Mouse (Mus musculus): ENCODE data around the gene Rasd1.
"Not testable (repeated sequence)": the region's sequence is repeated elsewhere in the genome, so short reads cannot be mapped to it uniquely, and the experiment has no call there.

The Rasd1 gene

DNA sequence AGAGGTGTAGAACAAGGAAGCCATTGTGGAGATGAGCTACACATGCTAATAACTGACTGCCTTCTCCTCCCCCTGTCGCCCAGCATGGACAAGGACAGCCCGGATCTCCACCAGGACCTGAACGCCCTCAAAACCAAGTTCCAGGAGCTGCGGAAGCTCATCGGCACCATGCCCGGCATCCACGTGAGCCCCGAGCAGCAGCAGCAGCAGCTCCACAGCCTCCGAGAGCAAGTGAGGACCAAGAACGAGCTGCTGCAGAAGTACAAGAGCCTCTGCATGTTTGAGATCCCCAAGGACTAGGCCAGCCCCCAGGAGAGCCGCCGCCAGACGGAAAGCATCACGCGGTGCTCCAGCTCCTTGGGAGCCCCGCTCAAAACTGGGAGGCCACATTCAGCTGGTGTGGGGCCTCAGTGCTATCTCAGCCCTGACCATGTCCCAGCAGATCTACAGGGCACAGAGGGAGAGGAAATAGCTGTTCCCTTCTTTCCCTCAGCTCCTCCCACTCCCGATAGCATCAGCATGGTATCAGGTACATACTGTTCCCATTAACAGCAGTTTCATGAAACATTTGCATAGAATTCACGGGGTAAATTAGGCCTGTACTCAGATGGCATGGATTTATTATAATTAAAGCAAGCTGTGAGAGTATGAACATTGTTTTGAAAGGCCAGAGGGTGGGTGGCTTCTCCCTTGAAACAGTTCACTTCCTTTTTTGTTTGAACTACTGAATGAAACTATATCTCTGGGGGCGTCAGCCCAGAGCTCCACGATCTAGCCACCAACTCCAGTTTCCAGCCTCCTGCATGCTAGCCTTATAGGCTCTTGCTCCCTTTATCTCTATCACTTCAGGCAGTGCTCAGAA is 4.0 kb downstream of the Rasd1 start:
- no peak for DNase-seq (ENCODE audit: low spot score)

DNA sequence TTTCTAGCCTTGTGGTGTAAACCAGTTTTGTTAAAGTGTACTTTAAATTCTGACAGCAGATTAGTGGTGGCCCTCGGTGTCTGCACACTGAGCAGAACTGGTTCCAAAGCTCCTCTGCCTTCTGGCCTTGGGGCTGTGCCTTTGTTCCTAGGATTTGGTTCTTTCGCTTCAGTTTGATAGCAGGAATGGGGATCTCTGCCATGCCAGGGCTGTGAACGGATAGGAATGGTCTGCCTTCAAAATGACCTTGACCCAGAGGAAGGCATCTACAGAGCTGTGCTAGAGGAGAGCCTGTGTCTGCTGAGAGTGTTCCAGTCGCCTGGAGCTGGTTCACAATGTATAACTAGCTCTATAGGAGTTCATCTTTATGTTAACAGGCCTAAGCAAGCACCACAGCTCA is 5.3 kb downstream of the Rasd1 start:
- DNase-seq (ENCODE audit: low spot score) = no peak

DNA sequence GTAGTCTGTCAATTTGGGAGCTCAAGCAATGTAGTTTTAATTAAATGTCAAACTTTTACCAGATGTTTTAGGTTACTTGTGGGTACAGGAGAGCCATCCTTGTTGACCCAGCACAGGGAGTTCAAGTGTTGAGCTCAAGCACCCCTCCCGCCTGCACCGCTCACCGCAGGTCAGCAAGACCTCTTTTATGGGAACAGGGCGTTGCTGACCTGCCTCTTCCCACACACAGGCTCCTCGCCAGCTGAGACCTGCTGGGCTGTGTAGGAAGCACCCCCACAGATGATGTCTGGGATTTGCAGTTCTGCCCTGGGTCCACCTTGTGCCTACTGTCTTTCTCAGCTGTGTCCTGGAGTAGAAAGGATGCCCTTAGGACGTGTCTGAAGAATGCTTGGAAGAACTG is 8.0 kb downstream of the Rasd1 start:
- DNase-seq (ENCODE audit: low spot score) = no peak

DNA sequence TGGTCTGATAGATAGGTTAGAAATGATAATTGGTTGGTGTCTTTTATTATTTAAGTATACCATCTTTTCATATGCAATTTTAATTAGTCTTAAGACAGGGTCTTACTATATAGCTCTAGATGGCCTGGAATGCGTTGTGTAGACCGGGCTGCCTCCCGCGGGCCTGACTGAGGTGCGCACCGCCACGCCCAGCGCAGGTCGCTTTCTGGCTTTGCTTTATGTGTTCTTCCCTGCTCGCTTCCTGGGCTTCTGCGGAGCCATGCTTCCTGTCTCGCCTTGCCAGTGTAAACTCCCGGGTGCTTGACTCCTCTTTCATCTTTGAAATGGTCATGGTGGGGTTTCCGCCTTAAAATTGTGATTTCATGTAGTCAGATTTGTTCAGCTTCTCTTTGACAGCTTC is 11.9 kb downstream of the Rasd1 start:
- no peak for DNase-seq (ENCODE audit: low spot score)

DNA sequence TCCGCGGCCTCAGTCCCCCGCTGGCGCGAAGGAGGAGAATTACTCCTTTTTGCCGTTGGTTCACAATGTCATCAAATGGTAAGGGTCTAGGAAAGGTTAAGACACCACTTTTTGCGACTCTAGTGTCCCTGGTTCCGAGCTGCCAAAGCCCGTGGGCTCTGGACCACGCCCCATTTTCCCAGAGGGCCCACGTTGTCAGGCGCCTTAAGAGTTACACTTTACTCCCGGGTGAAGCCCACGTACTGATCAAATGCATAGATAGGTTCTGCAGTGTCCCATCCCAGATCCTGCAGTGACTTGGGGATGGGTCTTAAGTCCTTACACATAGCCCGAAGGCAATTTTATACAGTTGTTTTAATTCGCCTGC is 16.4 kb downstream of the Rasd1 start:
- DNase-seq (ENCODE audit: low spot score) = no peak

DNA sequence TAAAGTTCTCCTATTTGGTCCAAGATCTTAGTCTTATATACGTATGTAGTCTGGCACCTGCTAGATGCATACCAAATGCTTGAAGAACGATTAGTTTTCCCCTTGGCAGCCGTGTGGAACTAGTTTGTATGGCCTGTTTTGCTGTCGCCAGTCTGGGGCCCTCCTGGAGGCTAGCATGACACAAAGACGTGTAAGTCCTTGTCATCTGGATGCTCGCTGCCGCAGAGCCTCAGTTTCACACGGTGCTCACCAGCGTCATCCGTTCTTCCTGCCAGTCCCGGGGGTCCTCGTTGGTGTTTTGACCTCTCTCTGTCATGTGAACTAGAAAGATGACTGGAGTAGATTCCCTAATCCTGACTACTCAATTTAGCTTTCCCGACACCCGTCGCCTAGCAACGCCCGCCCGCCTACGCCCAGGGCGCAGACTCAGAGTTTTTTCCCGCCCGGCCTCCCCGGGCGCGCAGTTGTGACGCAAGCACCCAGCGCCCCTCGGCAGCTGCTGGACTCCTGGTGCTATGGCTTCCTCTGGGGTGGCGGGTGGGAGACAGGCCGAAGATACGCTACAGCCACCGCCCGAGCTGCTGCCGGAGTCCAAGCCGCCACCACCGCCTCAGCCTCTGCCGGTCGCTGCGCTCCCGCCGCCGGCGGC is 16.9 kb downstream of the Rasd1 start, which contains the start of gene Med9:
Med9 (plus strand) TSS at position 455 of the 649 bp plus-strand sequence.
- DNase-seq (ENCODE audit: low spot score) = peak; percentile 94

DNA sequence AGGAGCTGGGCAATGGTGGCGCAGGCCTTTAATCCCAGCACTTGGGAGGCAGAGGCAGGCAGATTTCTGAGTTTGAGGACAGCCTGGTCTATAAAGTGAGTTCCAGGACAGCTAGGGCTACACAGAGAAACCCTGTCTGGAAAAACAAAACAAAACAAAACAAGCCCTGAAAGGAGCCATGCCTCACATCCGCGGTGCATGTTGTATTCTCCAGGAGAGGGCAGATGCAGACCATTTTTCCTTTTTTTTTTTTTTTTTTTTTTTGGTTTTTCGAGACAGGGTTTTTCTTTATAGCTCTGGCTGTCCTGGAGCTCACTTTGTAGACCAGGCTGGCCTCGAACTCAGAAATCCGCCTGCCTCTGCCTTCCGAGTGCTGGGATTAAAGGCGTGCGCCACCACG is 19.9 kb downstream of the Rasd1 start:
- not testable (repeated sequence) for DNase-seq (ENCODE audit: low spot score)

DNA sequence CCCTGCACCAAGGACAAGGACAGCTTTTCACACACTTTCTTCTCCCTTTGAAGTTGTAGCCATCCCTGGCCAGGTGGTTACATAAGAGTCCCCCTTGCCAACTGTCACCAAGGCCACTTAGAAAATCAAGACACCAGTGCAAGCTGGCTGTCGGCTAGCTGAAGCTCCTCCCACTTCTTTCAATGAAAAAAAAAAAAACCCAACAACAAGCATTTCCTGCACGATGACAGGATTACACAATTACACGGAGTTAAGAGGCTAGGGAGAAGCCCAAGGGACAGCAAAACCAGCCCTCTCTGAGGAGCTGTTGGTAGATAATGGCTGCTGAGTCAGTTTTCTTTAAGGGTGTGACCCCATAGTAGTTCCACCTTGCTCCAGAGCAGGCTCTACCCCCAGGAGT is 23.4 kb downstream of the Rasd1 start:
- no peak for DNase-seq (ENCODE audit: low spot score)

DNA sequence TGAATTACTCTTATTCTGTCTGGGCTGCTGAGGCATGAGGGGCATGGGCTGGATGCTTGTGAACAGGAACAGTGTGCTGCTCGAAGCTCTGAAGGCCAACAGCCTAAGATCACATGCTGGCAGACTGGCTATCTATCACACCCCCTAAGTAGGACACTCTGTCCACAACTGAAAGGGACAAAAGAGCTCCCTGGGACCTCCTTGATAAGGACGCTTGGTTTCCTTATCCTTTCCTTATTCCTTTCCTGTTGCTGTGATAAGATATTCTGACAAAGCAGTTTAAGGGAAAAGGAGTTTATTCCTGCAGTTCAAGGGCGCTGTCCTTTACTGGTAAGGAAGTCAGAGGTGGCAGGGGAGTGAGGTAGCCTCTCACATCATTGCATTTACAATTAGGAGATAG is 24.1 kb downstream of the Rasd1 start:
- DNase-seq (ENCODE audit: low spot score) = no peak

DNA sequence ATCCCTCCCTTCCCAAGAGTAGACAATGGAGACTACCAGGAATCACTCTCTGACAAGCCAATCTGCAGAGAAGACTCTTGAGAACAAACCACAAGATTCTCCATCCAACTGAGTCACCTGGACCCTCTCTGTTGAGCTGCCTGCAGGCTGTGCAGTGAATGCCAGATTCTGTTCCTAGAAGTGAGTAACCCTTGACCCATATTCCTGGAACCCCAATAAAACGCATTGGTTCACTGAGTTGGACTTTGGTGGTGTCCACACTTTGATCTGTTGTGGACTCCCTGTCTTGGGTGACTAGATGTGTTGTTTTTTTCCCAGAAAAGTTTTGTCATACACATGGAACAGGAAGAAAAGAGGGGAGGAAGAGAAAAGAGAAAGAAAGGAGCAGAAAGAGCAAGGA is 24.9 kb downstream of the Rasd1 start:
- no peak for DNase-seq (ENCODE audit: low spot score)

DNA sequence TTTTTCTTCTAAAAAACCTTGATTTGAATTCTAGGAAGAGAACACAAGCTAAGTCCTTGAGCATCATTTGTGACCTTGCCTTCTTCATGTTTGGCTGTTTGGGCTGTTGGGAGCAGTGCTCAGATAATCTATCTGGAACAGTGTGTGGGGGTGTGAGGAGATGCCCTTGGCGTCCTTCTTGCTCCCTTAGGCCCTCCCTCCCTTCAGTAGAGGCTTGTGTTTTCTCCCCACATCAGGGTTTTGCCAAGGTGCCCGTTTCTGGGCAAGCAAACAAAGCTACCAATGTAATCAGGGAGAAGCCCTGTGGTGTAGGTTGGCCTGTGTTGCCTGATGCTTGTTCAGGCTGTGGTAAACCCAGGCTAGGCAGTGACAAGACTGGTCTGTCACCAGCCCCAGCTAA is 27.1 kb downstream of the Rasd1 start:
- no peak for DNase-seq (ENCODE audit: low spot score)

DNA sequence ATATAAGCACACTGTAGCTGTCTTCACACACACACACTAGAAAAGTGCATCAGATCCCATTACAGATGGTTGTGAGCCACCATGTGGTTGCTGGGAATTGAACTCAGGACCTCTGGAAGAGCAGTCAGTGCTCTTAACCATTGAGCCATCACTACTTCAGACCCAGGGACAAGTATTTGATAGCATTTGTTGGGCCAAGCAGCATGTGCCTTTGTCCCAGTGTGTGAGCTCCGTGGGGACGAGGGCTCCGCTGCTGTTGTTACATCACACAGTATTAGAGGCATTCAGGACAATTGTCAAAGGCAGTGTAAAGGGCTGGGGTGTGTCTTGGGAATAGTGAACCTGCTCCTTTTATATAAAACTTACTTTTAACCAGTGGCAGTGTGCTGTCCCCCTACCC is 27.7 kb downstream of the Rasd1 start:
- no peak for DNase-seq (ENCODE audit: low spot score)

DNA sequence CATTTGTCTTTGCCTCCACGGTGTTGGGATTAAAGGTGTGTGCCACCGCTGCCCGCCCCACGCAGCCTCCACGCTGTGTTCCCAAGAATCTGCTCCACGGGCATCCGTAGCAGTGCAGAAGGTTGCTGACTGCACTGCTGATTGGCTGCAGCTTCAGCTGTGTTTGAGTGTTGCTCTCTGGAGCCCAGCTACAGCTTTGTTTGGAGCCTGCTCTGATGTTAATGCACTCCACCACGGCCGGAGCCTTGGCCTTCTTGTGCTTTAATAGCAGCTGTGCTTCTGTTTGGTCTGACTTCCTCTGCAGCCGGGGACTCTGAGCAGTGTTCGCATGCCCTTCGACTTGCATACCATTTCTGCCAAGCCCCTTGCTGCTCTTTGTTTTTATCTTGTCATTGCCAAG is 30.8 kb downstream of the Rasd1 start:
- no peak for DNase-seq (ENCODE audit: low spot score)

DNA sequence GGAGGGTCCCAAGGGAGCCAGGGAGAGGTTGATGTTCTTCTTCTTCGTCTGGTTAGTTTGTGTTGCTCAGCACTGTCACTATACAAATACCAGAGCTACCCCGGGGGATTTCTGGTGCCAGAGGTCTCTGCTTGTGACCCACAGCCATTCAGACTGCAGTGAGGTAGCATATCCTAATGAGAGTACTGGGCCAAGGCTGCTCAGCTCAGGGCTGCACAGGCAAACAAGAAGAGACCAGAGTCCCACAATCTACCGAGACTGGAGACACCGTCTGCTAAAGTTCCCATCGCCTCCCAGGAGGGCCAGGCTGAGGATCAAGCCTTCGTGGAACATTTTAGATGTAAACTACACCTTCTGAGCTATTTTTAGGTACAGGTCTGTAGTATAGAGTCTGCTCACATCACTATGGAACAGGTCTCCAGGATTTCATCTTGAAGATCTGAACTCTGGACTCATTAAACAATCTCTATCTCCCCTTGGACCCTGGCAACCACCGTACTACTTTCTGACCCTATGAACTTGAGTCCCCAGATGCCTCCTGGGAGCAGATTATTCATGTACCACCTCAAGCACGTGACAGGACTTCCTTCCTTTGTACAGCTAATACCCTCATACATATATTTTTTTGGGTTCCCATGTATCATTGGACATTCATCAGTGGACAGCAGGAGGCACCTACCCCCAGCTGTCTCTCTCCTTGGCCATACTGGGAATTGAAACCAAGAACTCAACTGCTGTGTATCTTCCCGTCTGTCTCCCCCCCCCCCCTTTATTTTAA is 32.0 kb downstream of the Rasd1 start:
- DNase-seq (ENCODE audit: low spot score) = no peak

DNA sequence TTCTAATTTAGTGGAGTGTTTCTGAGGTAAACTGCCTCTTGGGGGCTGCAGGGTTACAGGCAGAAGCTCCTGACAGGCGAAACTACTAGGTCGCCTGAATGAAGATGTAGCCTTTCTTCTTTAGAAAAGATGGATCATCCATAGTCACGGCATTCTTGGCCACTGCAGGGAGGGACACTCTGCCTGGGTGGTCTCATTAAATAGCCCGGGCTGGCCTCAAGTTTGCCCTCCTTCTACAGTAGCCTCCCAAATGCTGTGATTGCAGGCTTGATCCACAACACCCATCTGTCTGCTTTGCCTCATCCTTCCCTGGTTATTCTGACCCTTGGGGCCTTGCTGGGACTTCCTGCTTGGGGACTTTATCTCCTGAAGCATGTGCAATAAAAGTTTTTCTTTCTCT is 34.7 kb downstream of the Rasd1 start:
- no peak for DNase-seq (ENCODE audit: low spot score)

DNA sequence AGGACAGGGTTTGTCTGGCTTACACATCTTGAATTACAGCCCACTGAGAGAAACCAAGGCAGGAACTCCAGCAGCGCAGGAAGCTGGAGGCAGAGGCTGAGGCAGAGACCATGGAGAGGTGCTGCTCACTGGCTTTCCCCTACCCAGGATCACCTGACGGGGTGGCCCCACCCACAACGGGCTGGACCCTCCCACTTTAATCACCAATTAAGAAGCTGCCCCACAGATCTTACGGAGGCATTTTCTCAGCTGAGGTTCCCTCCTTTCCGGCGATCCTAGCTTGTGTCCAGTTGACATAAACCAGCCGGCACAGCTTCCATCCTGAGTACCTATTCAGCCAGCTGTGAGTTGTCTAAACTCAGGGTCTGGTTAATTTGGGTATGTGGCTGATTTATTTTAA is 43.5 kb downstream of the Rasd1 start:
- DNase-seq (ENCODE audit: low spot score) = no peak

DNA sequence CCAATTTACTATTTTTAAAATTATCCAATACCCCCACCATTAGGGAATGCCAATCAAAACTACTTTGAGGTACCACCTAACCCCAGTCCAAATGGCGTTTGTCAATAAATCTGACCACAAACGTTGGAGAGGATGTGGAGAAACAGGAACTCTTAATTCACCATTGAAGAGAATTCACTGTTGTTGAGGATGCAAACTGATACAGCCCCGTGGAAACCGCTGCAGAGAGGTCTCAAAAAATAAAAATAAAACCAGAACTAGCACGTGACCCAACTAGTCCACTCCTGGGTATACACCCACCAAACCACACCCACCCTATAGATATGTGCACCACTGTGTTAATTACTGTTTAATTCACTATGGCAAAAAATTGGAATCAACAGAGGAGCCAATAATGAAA is 44.4 kb downstream of the Rasd1 start:
- no peak for DNase-seq (ENCODE audit: low spot score)

DNA sequence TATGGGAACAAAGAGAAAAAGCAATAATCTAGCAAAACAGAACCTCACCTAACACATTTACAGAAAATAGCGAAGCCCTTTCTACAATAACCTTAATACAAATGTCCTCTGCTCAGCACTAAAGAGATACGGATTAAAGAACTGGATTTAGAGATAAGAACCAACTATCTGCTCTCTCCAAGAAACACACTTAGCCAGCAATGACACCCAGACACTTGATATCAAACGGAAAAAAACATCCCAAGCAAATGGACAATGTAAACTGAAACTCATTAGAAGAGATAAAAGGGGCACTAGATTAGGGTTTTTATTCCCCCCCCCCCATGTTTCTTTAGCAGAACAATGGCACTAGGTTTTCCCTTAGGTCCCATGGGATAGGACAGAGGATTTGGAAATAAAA is 45.3 kb downstream of the Rasd1 start:
- no peak for DNase-seq (ENCODE audit: low spot score)

DNA sequence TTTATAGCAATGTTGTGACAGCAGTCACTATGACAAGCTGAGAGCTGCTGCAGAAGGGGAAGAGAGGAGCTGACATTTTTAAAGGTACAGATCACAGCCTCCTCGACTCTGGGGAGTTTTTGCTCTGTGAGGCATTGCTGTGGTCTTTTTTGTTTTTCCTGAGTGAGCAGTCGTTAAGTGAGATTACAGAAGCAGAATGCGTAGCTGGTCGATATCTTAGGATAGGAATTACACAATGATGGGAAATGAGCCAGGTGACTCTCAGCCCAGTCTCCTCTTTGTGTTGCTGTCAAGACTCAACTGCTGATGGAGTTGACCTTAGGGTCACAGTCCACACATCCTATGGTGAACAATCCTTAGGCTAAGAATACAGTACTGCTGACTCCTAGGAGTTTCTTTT is 46.7 kb downstream of the Rasd1 start:
- DNase-seq (ENCODE audit: low spot score) = no peak

DNA sequence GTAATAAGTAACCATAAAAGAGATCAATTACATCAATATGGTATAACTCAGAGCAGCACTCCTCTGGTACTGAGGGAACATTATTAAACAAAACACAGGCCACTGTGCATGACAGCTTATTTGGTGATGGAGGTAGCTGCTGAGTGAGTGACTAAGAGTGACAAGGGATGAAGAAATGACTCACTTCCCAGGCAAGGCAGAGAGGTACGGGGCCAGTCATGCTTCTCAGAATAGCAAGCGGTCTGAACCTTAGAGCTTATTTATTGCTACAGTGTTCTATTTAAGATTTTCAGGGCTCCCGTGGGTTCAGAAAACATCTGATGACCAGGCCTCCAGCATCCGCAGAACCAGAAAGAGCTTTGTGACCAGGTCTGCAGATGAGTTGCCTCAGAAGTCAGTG is 51.0 kb downstream of the Rasd1 start:
- DNase-seq (ENCODE audit: low spot score) = no peak

Data from ovary, postnatal 10 days (tissue).